Mouse (Mus musculus) embryonic facial prominence, embryonic 10.5 days (tissue): Measurements from ENCODE around the gene Gstp1. TPM values are rescaled to one million over a fixed set of nuclear protein-coding genes. Genes with fewer than 3 reads are reported as not detected.
"Not testable (repeated sequence)": the region's sequence is repeated elsewhere in the genome, so short reads cannot be mapped to it uniquely, and the experiment has no call there.

ENCODE experiments used
- DNase-seq: peaks from one replicate; pipeline ENCODE4 v3.0.0-alpha.2; 2017; ENCODE audit warnings: low spot score
- H3K27ac ChIP-seq: fragments of 300-500 bp; sonication (generic); replicated peaks from 2 replicates; pipeline ENCODE4 v1.5.1; 2016; ENCODE audit warnings: mild to moderate bottlenecking
- H3K27me3 ChIP-seq: fragments of 300-500 bp; sonication (generic); replicated peaks from 2 replicates; pipeline ENCODE4 v1.6.1; 2016; ENCODE audit warnings: low read depth, mild to moderate bottlenecking; ENCODE audit not compliant: poor library complexity, severe bottlenecking
- H3K36me3 ChIP-seq: fragments of 300-500 bp; sonication (generic); replicated peaks from 2 replicates; pipeline ENCODE4 v1.6.1; 2016; ENCODE audit warnings: mild to moderate bottlenecking, moderate library complexity
- H3K4me1 ChIP-seq: fragments of 300-500 bp; sonication (generic); 2 replicates; pipeline ENCODE4 v1.6.1; 2016
- H3K4me3 ChIP-seq: fragments of 300-500 bp; sonication (generic); 2 replicates; pipeline ENCODE4 v1.5.1; 2016; ENCODE audit warnings: mild to moderate bottlenecking, moderate library complexity
- H3K9me3 ChIP-seq: fragments of 300-500 bp; sonication (generic); 2 replicates; pipeline ENCODE4 v1.6.1; 2016; ENCODE audit warnings: mild to moderate bottlenecking
- WGBS: fragments of 180-500 bp; shearing (Covaris S2); methylation state at CpG from one replicate; pipeline ENCODE4 v1.1.7; 2016; 5-methylcytosine and 5-hydroxymethylcytosine counted together
- polyA plus RNA-seq: library from polyadenylated mRNA; unstranded; fragments of >200 nt; fragmentation: Nextera tagmentation; extraction: Ambion mirVana; gene quantifications from 2 replicates; pipeline ENCODE4 v1.2.1, GENCODE M21; 2016

Gstp1 gene
- polyA plus RNA-seq, 1 experiment from 2014 or later, result 458 TPM

GRCm38 (mm10) chr19:4071406-4071805 is 33.6 kb upstream of the Gstp1 start:
- DNase-seq, result no peak
- WGBS, result 93% methylated on average over 6 of the region's 6 CpGs
- Histone ChIP-seq H3K4me3 (no peak overlapping the region), H3K27ac (no peak overlapping the region), H3K36me3 (no peaks in the 10 kb centered on the region), H3K4me1 (peaks cover 6% of the 10 kb centered on the region; the same call in 1 of the 2 replicates), H3K9me3 (no peaks in the 10 kb centered on the region), H3K27me3 (no peaks in the 10 kb centered on the region)

- DNase-seq, result no peak
- no peaks in the 10 kb centered on the region for H3K36me3 ChIP-seq
- no peak overlapping the region for H3K4me3 ChIP-seq
- peaks cover 6% of the 10 kb centered on the region; the same call in 1 of the 2 replicates for H3K4me1 ChIP-seq
- no peak overlapping the region for H3K27ac ChIP-seq
- 75% methylated on average over 8 of the region's 8 CpGs for WGBS
- no peaks in the 10 kb centered on the region for H3K9me3 ChIP-seq
- no peaks in the 10 kb centered on the region for H3K27me3 ChIP-seq
Measured at GRCm38 (mm10) chr19:4070756-4071155, 33.0 kb upstream of the Gstp1 start.

GRCm38 (mm10) chr19:4070311-4070710 is 32.5 kb upstream of the Gstp1 start:
- Histone ChIP-seq H3K27me3 (no peaks in the 10 kb centered on the region), H3K27ac (no peak overlapping the region), H3K4me1 (peaks cover 6% of the 10 kb centered on the region; the same call in 1 of the 2 replicates), H3K4me3 (no peak overlapping the region), H3K9me3 (no peaks in the 10 kb centered on the region), H3K36me3 (no peaks in the 10 kb centered on the region)
- no peak for DNase-seq
- 74% methylated on average over 15 of the region's 15 CpGs for WGBS

- 68% methylated on average over 15 of the region's 15 CpGs for WGBS
- H3K4me3 ChIP-seq, result no peak overlapping the region
- H3K36me3 ChIP-seq, result no peaks in the 10 kb centered on the region
- no peak for DNase-seq
- H3K27ac ChIP-seq, result no peak overlapping the region
- H3K4me1 ChIP-seq, result peaks cover 6% of the 10 kb centered on the region; the same call in 1 of the 2 replicates
- H3K27me3 ChIP-seq, result no peaks in the 10 kb centered on the region
- H3K9me3 ChIP-seq, result no peaks in the 10 kb centered on the region
Measured at GRCm38 (mm10) chr19:4068717-4069410, 31.1 kb upstream of the Gstp1 start.

GRCm38 (mm10) chr19:4068242-4068641 is 30.5 kb upstream of the Gstp1 start:
- not testable (repeated sequence) for H3K9me3 ChIP-seq, H3K4me3 ChIP-seq, H3K36me3 ChIP-seq, H3K27ac ChIP-seq, H3K4me1 ChIP-seq, H3K27me3 ChIP-seq, DNase-seq
- WGBS, result 92% methylated on average over 2 of the region's 2 CpGs

- Histone ChIP-seq H3K4me3 (no peak overlapping the region), H3K4me1 (peaks cover 6% of the 10 kb centered on the region; the same call in 1 of the 2 replicates), H3K27ac (no peak overlapping the region), H3K27me3 (no peaks in the 10 kb centered on the region), H3K9me3 (no peaks in the 10 kb centered on the region), H3K36me3 (no peaks in the 10 kb centered on the region)
- DNase-seq, result no peak
Measured at GRCm38 (mm10) chr19:4066877-4067276, 29.1 kb upstream of the Gstp1 start.

GRCm38 (mm10) chr19:4066280-4066679 is 28.5 kb upstream of the Gstp1 start:
- Histone ChIP-seq H3K9me3 (no peaks in the 10 kb centered on the region), H3K4me1 (peaks cover 6% of the 10 kb centered on the region; the same call in 1 of the 2 replicates), H3K27me3 (no peaks in the 10 kb centered on the region), H3K4me3 (no peak overlapping the region), H3K36me3 (no peaks in the 10 kb centered on the region), H3K27ac (no peak overlapping the region)
- 84% methylated on average over 6 of the region's 6 CpGs for WGBS
- DNase-seq, result no peak

- H3K4me3 ChIP-seq, DNase-seq, H3K27me3 ChIP-seq, H3K9me3 ChIP-seq, H3K36me3 ChIP-seq, H3K4me1 ChIP-seq, H3K27ac ChIP-seq: not testable (repeated sequence)
- WGBS, result 49% methylated on average over 9 of the region's 11 CpGs
Measured at GRCm38 (mm10) chr19:4064501-4064900, 26.7 kb upstream of the Gstp1 start.

GRCm38 (mm10) chr19:4063357-4063756 is 25.6 kb upstream of the Gstp1 start:
- H3K4me3 ChIP-seq, H3K9me3 ChIP-seq, H3K4me1 ChIP-seq, DNase-seq, H3K27ac ChIP-seq, H3K36me3 ChIP-seq, H3K27me3 ChIP-seq: not testable (repeated sequence)
- 87% methylated on average over 4 of the region's 4 CpGs for WGBS

GRCm38 (mm10) chr19:4060899-4061465 is 23.2 kb upstream of the Gstp1 start:
- Histone ChIP-seq H3K4me1 (no peaks in the 10 kb centered on the region), H3K27me3 (no peaks in the 10 kb centered on the region), H3K9me3 (no peaks in the 10 kb centered on the region), H3K36me3 (no peaks in the 10 kb centered on the region), H3K4me3 (no peak overlapping the region), H3K27ac (no peak overlapping the region)
- DNase-seq, result no peak
- WGBS, result 89% methylated on average over 6 of the region's 6 CpGs

- 86% methylated on average over 8 of the region's 8 CpGs for WGBS
- not testable (repeated sequence) for DNase-seq, H3K4me3 ChIP-seq, H3K36me3 ChIP-seq, H3K27me3 ChIP-seq, H3K27ac ChIP-seq, H3K4me1 ChIP-seq, H3K9me3 ChIP-seq
Measured at GRCm38 (mm10) chr19:4060044-4060898, 22.5 kb upstream of the Gstp1 start.

GRCm38 (mm10) chr19:4059069-4059740 is 21.4 kb upstream of the Gstp1 start, which contains the start of gene Gstp3:
Gstp3 (minus strand) TSS chr19:4059569.
- no peaks in the 10 kb centered on the region for H3K27me3 ChIP-seq
- no peak within 1 kb of the TSS for H3K27ac ChIP-seq
- no peak for DNase-seq
- H3K36me3 ChIP-seq, result no peaks in the 10 kb centered on the region
- no peaks in the 10 kb centered on the region for H3K4me1 ChIP-seq
- H3K4me3 ChIP-seq, result no peak within 1 kb of the TSS
- WGBS, result 85% methylated on average over 15 of the region's 15 CpGs
- no peaks in the 10 kb centered on the region for H3K9me3 ChIP-seq
